Mouse (Mus musculus) ZHBTc4 (cell line): Measurements from ENCODE around the gene Ppp1r21.

ENCODE experiments used
- DNase-seq: peaks from one replicate; pipeline ENCODE4 v3.0.0-alpha.2; 2011; ENCODE audit warnings: low read depth, low spot score

The Ppp1r21 gene

DNA sequence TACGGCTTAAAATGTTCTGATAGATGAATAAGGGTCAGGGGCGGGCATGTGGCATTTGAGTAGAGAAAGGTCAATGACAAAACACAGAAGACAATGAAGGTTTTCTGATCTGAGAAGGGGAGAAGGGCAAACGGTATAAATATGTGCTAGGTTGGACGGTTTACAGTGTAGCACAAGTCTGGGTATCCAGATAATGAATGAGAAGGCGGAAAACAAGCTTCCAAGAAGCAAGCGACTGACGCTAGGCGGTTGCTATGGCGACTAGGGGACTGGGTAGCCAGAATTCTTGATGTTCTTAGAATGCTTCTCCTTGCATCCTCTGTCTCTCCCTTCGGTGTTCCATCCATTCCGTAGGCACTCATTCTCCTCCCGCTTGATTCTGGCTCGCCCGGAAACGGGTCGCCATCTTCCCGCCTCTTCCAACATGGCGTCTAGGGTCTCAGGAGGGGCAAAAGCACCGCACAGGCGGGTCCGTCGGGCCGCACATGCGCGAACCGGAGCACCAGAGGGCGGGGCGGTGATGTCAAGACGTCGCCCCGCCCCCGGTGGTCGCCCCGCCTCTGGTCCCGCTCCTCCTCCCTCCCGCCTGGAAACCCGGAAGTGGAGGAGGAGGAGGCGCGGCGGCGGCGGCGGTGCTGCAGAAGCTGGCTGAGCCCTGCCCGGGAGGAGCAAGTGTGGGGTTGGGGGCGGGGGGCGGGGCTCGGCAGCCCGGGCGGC, at the start of gene Ppp1r21:
Ppp1r21 (plus strand) TSS at position 600 of the 717 bp plus-strand sequence.
- peak; percentile 99 for DNase-seq

GRCm38 (mm10) chr17:88480369-88480768, 49.5 kb upstream of the Ppp1r21 start:
- DNase-seq, result no peak

GRCm38 (mm10) chr17:88481062-88481461, 48.9 kb upstream of the Ppp1r21 start:
- DNase-seq, result no peak

GRCm38 (mm10) chr17:88481587-88481986, 48.3 kb upstream of the Ppp1r21 start:
- no peak for DNase-seq

GRCm38 (mm10) chr17:88484539-88484938, 45.4 kb upstream of the Ppp1r21 start:
- no peak for DNase-seq

DNA sequence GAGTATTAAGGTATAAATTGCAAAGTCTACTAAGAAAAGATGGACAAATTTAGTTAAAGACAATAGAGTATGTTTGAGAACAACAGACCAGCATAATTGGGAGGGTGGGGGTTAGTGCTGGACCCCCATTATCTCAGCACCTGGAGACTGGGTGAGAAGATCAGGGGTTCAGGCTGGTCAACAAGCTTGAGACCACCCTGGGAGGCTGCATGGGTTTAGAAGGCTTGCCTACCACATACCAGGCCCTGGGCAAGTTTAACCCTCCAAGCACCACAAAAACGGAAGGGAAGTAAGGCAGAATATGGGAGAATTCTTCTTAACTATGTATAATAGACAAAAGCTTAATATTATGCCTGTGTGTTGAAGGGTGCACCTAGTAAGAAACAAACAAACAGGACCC, 45.0 kb upstream of the Ppp1r21 start:
- DNase-seq, result no peak

GRCm38 (mm10) chr17:88490546-88490945, 39.4 kb upstream of the Ppp1r21 start:
- DNase-seq, result no peak

- no peak for DNase-seq
Measured at GRCm38 (mm10) chr17:88491366-88492106, 38.4 kb upstream of the Ppp1r21 start.

- DNase-seq, result no peak
Measured at GRCm38 (mm10) chr17:88492107-88492460, 37.8 kb upstream of the Ppp1r21 start.

- DNase-seq, result no peak
Measured at GRCm38 (mm10) chr17:88493551-88493950, 36.4 kb upstream of the Ppp1r21 start.

DNA sequence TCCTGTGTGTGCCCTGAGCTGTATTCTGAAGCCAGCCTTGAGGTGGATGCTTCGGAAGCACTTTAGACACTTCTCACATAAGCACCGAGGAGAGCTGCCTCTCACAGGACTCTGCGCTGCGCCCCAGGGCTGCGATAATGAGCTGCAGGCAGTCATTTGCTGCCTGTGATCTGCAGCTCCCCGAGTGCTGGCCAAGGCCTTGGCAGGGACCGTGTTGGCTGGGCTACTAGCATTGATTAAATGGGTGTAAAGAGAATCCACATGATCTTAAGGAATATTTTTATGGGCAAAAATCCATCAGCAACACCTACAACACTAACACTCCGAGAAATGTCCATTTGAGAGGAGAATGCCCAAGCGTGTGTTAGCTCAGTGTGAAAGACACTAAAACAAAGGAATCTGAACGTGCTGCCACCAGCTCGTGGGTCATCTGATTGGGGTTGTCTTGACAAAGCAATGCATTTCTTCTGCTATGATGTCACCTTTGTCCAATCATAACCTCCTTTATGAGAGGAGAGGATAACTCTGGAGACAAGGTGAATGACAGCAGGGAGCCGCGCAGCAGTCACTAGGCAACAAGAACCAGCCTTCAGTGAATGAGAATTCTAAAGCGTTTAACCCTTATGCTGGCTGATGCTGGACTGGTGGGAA, 35.7 kb upstream of the Ppp1r21 start:
- no peak for DNase-seq

DNA sequence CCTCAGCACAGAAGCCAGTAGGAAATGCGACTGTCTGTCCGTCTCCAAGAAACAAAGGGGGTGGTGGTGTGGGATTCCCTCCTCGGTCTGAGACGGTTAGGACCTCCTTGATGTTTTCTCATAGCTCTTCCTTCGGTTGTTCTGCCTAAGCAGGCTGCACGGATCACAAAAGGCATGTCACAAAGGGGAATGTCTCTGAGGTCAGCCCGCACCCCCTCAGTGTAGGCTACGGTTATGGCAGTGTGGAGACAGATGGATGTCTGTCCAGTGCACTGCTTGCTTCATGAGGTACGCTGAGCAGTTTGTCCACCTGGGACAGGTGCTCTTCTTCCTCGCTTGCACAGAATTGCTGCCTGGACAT, 35.2 kb upstream of the Ppp1r21 start:
- DNase-seq, result no peak

DNA sequence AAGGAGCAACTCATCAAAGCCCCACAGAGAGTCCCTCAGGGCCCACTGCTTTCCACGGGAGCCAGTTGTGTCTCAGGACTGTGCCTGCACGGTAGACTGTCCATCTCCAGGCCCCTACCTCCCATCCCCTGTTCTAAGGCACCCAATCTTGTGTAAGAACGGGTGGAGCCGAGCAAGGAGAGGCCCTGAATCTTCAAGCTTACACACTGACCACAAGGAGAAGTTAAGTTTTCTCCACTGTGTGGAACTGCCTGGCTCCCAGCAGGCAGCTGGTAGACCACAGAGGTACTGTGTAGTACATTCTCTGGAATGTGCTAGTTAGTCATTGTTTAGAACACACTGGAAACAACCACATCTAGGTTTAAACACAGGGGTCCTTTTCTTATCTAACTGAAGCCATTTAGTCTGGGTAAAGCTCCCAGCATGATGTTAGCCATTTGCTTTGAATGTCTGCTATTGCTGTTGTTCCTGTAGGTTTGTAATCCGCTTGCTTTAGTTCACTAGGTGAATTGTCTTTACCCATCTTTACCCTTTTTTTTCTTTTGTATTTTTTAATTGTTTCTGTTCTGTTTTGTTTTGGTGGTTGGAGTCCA, 31.7 kb upstream of the Ppp1r21 start:
- peak; percentile 70 for DNase-seq

DNA sequence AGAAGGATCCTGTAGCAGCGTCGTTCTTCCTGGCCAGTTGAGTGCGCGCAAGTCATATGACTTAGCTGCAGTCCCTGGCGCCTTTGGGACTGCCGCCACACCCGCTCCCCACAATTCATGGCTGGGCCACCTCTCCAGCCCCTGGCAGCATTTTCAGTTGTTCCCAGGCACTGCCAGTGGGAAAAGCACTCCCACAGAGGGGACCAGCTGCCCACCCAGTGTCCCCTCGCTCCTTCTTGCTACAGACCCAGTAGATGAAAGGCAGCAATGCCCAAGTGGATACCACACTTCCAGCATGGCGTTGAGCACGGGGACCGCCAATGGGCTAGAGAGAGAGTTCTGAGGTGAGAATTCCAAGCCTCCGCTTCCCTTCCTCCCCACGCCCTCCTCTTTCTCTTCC, 25.9 kb upstream of the Ppp1r21 start:
- DNase-seq, result no peak

DNA sequence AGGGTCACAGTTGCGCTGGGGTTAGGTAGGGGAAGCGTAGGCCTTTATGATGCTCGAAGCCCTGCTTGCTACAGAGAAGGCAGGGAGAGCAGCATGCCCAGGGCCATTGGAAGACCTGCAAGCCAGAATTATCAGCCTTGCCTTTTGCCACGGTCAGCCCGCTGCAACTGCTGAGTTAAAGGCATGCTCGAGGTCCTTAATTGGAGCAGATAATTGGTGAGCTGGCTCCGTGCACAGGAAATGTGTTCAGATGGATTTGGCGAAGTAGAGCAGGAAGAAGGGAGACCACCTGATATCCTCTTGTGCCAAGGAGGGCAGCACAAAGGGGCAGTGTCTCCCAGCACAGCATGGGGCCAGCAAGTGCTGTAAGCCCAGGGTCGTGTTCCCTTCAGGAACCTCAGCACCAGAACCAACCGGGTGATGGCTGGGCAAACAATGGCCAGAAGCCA, 24.6 kb upstream of the Ppp1r21 start:
- DNase-seq, result peak; percentile 73

GRCm38 (mm10) chr17:88505941-88506340, 24.0 kb upstream of the Ppp1r21 start:
- DNase-seq, result no peak

GRCm38 (mm10) chr17:88507376-88507775, 22.5 kb upstream of the Ppp1r21 start:
- DNase-seq, result no peak

DNA sequence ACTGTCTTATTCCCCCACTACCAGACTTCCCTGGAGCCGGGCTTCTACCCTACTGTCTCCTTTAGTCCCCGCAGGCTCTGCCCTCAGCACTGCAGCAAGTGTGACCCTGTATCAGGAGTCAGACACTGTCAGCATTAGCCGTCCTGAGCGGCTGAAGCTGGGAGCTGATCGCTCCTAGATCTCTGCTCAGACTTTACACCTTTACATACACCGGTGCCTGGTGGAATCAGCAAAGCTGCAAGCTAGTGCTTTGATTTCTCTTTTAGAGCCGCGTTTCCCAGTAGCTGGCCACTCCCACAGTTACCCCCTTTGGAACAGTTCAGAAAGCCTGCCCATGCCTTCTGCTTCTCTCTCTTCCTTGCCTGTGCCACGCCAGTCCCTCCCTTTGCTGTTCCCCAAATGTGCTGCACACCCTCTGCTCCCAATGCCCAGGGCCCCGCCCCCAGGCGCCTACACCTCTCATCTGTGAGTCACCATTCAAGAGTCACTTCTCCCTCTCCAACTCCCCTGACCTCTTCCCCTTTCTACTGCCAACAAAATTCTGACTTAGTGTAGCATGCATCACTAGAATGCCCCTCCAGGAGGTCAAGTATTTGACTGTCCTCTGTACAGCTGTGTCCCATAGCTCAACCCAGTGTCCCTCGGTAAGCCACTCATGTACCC, 20.9 kb upstream of the Ppp1r21 start:
- peak; percentile 89 for DNase-seq

GRCm38 (mm10) chr17:88509999-88510398, 19.9 kb upstream of the Ppp1r21 start:
- DNase-seq, result peak; percentile 47

DNA sequence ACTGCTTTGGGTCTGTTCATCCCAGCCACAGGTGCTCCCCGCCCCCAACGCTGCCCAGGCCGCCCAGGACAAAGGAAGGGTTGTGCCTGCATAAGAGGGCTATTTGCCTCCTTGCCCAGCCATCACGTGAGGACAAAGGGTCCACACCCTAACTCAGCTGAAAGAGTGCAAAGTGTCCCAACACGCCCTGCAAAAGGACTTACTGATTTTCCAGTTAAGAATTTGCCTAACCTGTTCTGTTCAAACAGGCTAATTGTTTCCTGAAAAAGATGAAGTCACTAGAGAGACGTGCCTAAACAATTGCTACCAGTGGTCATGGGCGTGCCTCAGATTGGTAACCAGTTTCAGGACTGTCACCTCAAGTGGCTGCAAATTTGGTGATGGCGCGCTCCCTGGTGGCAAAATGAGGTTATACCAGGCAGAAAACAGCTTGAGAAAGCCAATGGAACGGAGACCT, 18.8 kb upstream of the Ppp1r21 start:
- peak; percentile 98 for DNase-seq

GRCm38 (mm10) chr17:88516477-88516876, 13.4 kb upstream of the Ppp1r21 start:
- DNase-seq, result no peak

GRCm38 (mm10) chr17:88527781-88528180, 2.1 kb upstream of the Ppp1r21 start:
- DNase-seq, result peak; percentile 53
